Mouse (Mus musculus): ENCODE data around the gene Cd82.

The Cd82 gene

DNA sequence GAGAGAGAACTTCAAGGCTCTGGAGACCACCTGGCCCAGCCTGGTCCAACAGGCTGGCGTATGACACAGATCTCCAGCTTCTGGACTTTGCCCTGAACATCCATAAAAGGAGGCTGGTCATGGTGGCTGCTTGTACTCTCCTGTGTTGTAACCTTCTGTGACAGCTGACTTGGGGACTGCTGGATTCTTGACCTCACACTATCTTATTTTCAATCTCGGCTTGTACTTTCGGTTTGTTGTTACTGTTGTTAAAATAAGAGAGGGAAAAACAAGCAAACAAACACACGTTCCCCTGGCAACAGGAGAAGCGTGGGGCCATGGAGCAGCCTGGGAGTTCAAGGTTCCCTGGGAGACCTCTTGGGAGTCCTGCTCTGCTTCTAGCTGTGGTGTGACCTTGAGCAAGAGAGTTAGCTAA lies 17.7 kb downstream of the Cd82 start:
- DNase-seq (ENCODE audit: extremely low spot score) = no peak

DNA sequence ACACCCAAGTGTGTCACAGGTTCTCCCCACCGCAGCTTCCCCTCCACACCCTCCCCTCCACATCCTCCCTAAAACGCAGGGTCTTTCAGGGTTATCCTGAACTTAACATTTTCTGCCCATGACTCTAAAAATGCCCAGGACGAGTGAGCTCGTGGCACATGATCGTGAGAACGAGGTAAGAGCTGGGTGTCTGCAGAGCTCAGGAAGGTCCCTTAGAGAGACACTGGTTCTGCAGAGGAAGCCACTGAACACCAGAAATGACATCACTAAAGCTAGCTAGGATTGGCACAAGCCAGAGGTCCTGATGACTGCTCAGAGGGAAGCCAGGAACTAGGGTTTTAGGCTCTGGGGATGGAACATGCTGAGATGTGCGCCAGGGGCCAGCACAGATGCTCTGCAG lies 18.7 kb downstream of the Cd82 start:
- DNase-seq (ENCODE audit: extremely low spot score) = no peak

DNA sequence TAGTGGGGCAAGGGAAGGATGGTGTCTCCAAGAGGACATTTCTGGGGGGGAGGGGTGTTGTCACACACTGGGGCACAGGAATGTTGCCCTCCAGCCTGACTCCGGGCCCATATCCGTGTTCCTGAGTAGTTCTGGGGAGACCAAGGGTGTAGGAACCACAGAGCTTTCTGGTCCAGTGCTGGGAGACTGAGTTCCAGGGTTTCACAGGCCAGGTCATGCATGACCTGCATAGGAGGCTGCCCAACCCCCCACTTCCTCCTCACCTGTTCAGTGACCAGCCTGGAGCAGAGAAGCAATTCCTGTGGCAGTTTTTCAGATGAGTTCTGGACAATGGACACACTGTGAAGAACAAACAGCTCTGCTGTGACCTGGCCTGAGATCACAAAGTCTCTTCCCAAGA lies 19.8 kb downstream of the Cd82 start:
- DNase-seq (ENCODE audit: extremely low spot score) = no peak

DNA sequence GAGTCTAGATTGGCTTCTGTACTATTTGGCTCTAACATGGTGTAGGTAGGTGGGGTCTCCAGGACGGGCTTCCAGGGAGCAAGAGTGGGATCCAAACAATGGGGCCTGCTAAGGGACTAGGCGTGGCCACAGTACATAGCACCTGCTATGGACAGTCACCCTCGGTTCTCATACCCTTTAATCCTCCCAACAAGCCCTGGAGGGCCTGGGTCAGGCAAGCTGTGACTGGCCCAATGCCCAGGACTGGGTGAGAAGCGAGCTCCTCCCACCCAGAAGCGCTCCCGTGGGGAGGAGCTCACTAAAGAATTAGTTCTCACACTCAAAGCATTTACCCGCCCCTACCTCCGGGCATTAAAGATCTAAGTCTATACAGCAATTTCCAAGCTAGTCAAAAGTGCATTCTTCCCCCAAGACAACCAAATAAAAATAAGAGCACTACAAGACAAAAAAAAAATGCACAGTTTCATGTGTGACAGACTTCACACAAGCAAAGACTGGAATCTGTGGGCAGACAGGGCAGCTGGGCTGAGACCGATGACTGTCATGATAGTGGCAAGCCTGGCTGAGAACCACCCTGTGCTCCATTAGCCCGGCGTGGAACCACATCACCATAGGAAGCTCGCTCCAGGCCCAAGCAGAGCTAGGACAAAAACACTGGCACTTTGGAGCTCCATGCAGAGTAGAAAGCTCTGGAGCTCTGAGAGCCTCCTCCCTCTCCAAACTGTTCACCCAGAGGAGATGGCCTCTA lies 23.0 kb downstream of the Cd82 start:
- DNase-seq (ENCODE audit: extremely low spot score) = no peak

DNA sequence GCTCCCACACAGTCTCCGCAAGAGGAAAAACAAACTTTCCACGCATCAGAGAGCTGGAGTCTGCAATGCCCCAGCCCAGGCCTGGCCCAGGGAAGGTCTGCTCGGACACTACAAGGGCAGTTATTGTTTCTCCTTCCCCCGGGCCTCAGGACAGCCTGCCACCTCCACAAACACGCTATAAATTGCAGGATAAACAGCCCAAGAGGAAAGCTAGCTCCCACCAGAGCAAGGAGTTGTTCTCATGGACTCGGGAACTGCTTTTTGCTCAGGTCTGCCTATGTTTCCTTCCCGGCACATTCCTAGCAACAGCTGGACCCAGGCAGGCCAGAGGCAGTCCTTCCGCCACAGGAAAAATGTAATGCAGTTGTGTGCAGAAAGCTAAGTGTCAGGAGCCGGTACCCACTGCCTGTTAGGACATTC lies 23.6 kb downstream of the Cd82 start:
- DNase-seq (ENCODE audit: extremely low spot score) = no peak

DNA sequence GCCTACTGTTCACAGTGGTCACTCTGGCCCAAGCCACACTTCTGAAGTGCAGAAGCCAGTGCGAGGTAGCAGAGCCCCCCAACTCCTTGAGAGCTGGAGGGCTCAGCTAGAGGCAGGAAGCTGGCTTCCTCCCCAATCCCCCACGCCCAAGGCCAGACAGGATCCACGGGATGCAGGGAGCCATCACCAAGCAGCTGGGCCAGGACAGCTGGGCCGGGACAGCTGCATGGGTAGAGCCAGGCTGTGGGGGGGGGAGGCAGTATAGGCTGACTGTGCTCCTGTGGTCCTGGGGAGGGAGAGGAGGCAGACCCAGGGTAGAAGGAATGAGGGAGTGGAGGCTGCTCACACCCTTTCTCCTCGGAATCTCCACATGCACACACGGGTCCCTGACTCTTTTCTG lies 24.6 kb downstream of the Cd82 start:
- no peak for DNase-seq (ENCODE audit: extremely low spot score)

DNA sequence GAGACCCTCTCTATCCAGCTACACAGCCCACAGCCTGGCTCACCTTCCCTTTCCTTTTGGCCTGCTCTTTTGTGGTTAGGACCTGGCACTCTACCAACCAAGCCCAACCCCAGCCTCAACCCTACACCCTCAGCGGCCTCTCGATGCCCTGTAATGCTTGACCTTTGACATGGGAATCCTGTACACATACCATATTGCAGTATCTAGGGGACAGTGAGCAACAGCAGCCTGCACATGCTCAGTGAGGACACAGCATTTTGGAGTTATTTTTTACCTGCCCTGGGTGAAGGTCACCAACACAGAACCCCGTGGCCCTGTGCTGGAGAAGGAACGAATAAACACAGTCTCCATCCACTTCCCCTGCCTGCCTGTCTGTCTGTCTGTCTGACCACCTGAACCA lies 27.4 kb downstream of the Cd82 start:
- DNase-seq (ENCODE audit: extremely low spot score) = no peak

DNA sequence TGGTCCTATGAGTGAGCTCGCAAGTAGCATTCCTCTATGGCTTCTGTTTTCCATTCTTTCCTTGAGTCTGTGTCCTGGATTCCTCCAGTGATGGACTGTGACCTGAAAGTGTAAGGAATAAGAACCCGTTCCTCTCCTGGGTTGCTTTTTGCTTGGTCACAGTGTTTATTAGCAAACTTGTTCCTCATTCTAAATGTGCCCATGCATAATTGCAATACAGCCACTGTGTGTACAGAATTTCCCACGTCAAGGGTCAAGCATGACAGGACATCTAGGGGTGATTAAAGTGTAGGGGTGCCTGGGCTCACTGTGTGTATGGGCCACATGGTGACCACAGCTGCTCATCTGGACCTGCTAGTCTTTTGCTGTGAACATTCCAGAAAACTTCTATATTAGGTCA lies 28.0 kb downstream of the Cd82 start:
- DNase-seq (ENCODE audit: extremely low spot score) = no peak

DNA sequence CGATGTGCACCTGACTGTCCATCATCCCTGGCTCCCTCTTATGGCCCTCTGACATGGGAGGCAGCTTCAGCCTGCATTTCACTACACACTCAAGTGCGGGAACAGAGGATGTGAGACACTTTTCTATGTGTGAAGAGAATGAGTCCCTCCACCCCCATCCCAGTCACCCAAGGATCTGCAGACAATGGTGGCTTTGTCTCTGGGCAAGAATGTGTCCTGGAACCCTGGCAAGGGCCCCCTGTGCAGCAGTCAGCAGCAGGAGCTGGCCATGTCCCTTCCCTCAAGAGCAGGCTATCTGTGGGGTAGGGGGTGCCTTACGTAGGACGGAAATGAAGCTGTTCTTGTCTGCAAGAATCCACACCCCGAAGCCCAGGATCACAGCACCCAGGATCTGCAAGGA lies 29.4 kb downstream of the Cd82 start:
- no peak for DNase-seq (ENCODE audit: extremely low spot score)

DNA sequence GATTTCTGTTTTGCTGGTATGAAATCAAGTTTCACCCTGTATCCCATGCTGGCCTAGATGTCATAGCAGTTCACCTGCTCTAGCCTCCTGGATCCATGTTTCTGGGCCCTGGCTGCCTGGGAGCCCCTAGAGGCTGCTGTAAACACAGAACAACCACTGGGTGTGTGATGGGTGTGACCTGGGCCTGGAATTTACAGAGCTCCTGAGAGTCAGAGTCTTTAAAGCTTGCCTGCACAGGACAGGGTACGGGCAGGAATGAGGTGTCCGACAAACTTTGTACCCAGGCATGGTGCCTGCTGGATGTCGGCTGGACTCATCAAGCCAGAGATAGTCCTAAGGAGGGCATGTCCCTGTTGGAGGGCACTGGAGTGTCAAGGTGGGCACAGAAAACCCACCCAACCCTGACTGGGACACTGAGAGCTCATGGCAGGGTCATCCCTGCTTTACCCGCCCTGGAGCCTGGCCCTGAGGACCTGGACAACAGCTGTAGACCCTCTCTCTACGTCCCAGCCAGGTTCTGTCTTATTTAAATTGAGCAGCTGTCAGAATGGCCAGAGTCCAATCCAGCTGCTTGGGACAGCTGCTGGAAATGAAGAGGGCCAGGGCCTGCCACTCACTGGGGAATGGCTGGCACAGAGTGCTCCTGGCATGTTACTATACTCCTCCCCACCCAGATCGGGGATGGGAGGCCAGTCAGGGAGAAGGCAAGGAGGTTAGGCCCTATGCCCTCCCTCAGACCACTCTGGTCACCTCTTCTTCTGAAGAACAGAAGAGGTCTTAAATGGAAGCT lies 30.1 kb downstream of the Cd82 start:
- no peak for DNase-seq (ENCODE audit: extremely low spot score)

DNA sequence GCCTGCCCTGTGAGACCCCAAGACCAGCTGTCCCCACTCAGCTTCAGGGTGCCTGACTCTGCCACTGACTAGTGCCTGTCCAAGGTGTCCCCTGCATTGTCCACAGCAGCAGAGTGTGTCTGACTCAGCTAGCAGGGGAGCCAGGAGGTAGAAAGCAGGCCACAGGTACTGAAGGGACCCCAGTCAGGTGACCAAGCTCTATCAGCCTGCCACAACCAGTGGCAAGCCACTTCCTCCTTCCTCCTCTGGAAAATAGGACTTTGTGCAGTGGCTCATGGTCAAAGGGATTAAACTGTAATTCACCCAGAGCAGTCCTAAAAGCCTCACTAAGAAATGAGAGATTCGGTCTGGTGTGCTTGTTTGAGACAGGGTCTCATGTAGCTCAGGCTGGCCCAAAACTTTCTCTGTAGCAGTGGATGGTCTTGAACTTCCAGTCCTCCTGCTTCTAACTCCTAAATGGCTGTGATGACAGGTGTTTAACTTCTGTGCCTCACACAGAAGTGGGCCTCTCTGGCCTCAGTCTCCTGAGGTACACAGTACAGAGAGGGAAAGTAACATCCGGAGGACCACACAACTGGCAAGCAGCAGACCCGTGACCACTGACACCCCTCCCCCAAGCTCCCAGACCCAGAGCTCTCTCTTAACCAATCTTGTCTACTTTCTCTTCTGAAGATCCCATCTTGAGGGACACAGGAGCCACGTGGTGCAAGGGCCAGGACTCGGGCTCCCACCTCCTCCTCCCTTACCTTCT lies 31.2 kb downstream of the Cd82 start:
- no peak for DNase-seq (ENCODE audit: extremely low spot score)

DNA sequence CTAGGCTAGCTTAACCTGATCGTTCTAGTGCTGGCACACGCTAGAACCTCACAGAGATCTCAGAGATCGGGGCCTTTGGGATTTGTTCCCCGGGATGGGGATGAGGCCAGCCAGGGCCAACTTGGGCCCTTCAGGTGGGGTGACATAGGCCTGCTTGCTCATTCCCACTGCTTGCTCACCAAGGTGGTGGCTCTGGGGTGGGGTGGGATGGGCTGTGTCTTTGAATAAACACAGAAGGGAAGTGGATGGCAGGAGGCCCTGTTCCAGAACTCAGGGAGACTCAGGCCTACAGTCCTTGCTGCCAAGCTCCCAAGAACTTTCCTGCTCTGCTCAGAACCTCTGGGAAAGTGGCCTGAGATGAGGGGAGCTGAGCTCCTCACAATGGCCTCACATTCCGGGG lies 31.9 kb downstream of the Cd82 start:
- no peak for DNase-seq (ENCODE audit: extremely low spot score)

DNA sequence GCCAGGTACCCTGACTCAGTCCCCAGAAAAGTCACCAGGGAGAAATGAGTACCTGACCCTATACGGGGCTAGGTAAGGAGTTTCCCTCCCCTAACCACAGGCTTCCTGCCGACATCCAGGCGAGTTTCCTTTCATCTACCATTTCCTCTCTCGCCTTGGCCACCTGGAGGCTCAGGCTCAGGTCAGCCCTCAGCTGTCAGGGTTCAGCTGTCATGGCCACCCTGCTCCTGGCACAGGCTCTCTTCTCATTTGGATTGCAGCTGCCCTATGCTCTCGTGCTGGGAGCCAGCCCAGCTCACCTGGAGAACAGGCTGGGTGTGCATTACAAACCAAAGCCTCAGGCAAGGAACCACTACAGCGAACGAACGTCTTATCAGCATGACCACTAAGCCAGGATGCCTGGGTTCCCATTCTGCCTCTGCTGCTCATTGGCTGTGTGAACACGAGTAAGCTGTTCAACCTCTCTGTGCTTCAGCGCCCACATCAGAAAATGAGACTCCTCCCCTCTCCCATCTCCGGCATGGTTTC lies 34.9 kb downstream of the Cd82 start:
- no peak for DNase-seq (ENCODE audit: extremely low spot score)

DNA sequence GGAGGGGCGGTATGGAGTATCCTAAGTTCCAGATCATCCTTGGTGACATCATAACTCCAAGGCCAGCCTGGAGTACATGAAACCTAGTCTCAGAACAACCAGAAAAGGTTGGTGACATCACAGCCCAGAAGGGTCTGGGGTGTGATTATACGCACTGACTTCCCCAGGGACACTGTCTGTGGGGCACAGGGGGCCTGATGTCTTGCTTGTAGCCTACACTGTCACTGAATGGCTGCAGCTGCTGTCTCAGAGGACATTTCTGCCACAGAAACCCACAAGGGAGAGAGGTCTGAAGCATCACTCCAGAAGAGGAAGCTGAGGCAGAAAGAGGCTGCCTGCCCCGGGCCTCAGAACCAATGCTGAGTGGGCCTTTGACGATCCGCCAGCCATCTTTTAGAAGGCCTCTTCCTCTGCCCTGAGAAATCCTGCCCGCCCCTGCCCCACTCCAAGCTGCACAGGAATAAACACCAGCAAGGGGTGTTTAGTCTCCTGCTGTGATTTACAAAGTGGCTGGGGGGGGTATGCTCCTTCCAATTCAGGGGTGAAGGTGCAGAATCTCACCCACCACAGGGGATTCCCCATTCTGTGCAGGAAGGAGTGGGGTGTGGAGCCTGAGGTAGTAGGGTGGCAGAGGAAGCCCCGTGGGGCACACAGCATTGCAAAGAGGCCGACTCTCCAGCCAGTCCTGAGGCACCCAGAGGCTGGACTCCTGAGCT lies 35.8 kb downstream of the Cd82 start:
- DNase-seq (ENCODE audit: extremely low spot score) = no peak

DNA sequence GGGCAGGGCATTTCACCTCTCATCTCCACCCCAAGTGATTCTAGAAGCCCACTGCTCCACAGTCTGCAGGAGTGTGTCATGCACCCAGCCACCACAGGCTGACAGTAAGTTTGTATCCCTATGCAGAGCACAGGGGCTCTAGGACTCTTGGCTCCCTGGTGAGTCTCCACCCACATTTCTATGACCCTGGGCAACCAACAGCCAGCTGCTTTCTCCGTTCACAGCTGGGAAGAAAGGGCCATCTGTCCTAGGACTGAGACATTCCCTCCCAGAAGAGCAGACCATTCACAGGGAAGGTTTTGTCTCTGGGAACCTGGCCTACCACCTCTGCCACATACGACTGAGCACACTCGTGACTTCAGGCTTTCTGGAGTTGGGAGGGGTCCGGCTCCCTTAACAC lies 37.1 kb downstream of the Cd82 start:
- DNase-seq (ENCODE audit: extremely low spot score) = no peak

DNA sequence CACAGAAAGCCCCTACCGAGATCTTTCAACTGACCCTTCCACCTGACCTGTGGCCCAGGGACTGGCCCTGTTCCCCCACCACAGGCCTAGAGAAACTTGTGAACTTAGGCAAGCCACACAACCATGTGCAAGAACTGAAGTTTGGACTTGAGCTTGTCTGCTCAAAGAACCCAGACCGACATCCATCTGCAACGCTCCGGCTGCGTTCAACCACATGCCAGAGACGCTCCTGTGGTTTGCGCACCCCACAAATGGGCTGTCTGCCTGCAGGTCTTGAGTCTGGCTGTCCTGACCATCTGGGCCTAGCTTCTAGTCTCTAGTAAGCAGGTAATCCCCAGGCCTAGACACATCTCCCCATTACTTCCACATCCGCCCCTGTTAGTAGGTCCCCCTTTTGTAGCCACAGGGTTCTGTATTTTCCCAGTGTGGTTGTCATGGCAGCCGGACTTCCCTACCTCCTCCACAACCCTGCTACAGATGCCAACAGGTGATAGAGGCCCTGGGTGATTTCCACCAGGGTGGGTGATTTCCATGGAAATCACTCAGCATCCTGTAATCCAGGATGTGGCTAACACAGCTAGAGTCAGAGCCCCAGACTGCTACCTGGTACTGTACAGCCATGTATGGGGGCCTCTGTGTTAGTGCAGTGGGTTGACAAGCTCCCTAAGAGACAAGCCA lies 38.5 kb downstream of the Cd82 start:
- DNase-seq (ENCODE audit: extremely low spot score) = no peak

DNA sequence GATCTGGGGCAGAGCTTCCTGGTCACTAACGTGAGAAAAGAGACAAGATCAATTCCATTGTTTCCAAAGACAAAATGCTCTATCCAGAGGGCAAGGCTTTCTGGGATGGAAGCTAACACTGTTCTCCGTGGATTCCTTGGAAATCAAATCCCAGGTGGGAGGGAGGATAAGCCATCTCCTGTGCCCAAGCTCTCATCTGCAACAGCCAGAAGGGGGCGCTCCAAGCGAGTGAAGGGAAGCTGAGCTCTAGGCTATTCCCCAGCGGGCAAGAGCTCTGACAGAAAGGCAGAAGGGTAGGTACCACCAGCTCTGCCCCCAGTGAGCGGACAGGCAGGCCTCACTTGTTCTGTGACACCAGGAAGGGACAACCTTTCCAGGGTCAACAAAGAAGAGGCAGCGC lies 41.6 kb downstream of the Cd82 start:
- DNase-seq (ENCODE audit: extremely low spot score) = peak; percentile 73

DNA sequence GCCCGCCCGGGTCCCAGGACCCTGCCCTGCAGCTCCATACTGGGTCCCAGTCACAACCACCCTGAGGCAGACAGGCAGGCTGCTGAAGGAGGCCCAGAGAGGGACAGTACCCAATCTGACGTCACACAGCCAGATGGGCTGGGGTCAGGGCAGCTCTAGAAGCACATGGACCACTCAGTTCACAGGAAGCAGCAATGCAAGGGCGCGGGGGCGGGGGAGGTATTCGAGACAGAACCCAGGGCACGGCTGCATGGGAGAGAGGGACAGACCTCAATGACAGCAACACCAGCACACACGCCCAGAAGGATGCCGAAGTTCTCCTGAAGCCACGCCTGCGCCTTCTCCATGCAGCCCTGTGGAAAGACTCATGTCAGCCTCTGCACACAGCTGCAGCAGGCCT lies 43.0 kb downstream of the Cd82 start:
- DNase-seq (ENCODE audit: extremely low spot score) = no peak

DNA sequence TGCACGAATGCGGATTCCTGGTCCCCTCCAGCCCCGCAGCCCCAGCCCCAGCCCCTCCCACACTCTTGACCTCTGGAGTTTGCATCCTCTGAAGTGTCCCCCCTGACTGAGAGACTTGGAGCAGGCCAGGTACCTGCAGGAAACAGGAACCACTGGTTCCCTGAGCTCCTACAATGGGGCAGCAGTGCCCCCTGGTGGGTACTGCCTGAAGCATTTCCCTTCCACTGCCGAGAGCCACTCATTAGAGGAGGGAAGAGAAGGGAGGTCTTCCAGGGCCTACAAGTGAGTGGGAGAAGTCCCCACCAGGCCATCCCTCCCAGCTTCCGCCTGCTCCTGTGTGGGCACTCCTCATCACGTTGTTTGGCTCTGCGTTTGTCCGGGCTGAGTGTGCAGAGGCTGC lies 44.5 kb downstream of the Cd82 start:
- DNase-seq (ENCODE audit: extremely low spot score) = peak; percentile 85

DNA sequence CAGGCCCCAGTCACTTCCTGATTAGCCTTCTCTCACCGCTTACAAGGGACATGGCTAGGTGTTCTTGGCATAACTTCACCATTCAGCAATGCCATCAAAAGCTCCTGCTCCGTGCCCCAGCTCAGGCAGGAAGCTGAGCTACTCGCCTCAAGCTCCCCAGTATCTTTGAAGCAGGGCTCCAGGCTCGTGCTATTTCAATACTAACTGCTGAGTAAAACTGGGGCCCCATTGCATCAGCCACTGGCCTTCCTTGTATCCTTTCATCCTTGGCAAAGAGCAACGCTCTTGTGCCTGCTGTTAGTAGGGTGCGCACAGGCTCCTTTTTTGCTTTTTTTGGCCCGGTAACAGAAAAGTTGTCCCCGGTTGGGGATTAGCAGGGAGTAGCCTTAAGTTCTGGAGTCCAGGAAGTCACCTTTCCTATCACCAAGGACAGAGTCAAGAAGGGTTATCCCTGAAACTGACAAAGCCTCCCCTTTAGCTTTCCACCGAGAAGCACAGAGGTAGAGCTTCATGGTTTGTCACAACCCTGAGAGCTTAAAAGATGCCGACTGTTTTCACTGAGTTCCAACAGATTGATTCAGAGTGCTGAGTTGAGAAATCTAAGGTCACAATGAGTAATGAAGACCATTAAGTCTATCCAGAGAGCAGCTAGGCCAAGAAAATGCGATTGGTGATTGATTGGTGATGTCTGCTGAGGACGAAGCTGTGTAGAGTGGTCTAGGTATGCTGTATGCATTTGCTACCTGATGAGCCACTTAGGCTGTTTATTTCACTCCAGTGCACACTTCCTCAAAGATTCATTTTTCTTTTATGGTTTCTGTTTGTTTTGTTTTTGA lies 45.8 kb downstream of the Cd82 start:
- no peak for DNase-seq (ENCODE audit: extremely low spot score)
